ENCODE assay signal across 8 mouse cellular contexts in the genomic region with DNA sequence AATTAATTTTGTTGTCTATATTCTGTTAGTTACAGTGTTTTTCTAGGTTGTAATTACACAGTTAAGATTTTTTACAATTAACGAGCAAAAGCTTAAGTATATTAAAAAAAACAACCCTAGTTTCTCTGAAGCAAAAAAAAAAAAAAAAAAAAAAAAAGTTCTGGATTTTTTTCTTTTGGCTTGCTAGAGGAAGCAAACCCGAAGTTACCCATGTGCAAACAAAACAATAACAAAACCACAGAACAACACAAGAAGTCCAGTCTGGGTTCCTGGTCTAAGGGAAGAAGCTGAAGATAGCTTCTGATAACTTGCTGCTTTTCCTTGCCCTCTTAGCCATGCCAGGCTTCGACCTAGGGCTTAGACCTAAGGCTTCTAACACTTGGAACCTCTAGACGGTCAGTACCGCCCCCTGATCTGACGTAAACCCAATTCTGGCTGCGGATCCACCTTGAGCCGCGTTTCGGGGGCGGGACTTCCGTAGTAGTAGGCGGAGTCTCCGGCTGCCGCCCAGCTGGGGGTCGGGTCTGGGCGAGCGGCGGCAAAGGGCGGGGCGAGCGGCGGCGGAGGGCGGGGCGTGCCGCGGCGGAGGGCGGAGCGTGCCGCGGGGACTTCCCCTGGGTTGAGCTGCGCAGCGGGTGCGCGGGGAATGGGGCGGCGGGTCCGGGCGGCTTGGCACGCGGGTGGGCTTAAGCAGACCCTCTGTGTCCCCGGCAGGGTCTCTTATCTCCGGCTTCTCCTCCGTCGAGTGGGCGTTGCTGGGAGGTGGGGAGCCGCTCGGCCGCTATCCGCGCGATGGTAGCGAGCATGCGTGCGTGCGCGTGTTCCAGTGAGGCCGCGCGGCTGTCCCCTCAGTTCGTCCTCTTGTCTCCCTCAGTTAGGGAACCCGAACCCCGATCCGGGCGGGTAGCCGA. TPM values are rescaled to one million over a fixed set of nuclear protein-coding genes. Genes with fewer than 3 reads are reported as not detected.
DNase-seq lines count a peak whose midpoint lies in the region; ATAC-seq and TF ChIP-seq lines count a peak whose summit lies in the region.

A gene (plus strand): TSS at position 580 of the 911 bp plus-strand sequence.

- in situ Hi-C loops in ES-E14 (cut with MboI; ENCODE audit: low sequenced_read_pairs in 2 of 2, unreplicated experiment in 2 of 2): no loop called here

- no peaks in the 10 kb centered on the region for H3K27me3 ChIP-seq in forebrain, embryonic 15.5 days

- H3K27ac ChIP-seq in ES-E14 (ENCODE audit: insufficient read depth, low read depth, low read length, poor library complexity, severe bottlenecking): no peak within 1 kb of the TSS
- H3K27ac ChIP-seq in forebrain, embryonic 15.5 days (replicated peaks): peak within 1 kb of the TSS; percentile 61

- TF ChIP-seq CTCF in lung, adult 2 months (IDR thresholded peaks at IDR 0.05; ENCODE audit: insufficient read depth, low read length): no peak

- H3K4me3 ChIP-seq in ES-E14 (ENCODE audit: insufficient read depth in 1 of 2, low read depth in 1 of 2, low read length in 2 of 2, poor library complexity in 1 of 2, severe bottlenecking in 1 of 2): peak within 1 kb of the TSS; percentile 70 to 81
- H3K4me3 ChIP-seq in forebrain, embryonic 15.5 days: peak within 1 kb of the TSS; percentile 61
- peak within 1 kb of the TSS; percentile 84 for H3K4me3 ChIP-seq in lung, adult 2 months (replicated peaks; ENCODE audit: extremely low read depth, low read depth, low read length)

- H3K4me2 ChIP-seq in forebrain, embryonic 15.5 days (replicated peaks): peak within 1 kb of the TSS; percentile 66

- peak within 1 kb of the TSS; percentile 85 for H3K9ac ChIP-seq in ES-E14 (ENCODE audit: insufficient read depth, low read depth, low read length, poor library complexity, severe bottlenecking)
- peak within 1 kb of the TSS; percentile 68 for H3K9ac ChIP-seq in forebrain, embryonic 15.5 days (replicated peaks)

- H3K9me3 ChIP-seq in ES-E14 (ENCODE audit: control insufficient read depth, insufficient read depth, low read depth, low read length): no peaks in the 10 kb centered on the region
- no peaks in the 10 kb centered on the region for H3K9me3 ChIP-seq in forebrain, embryonic 15.5 days

- WGBS in forebrain, embryonic 15.5 days: 3% methylated on average over 59 of the region's 68 CpGs
- WGBS in lung, adult 2 months: 2% methylated on average over 68 of the region's 68 CpGs

- peak; percentile 96 for ATAC-seq in forebrain, embryonic 15.5 days (replicated peaks)
- ATAC-seq in neutrophil, adult 5-6 weeks (ENCODE audit: extremely low read depth, insufficient number of reproducible peaks, low FRiP score, poor library complexity, severe bottlenecking): peak; percentile 95

- 0 out of 2 replicates have a peak, but pooled peaks have one; percentile 37 for TF ChIP-seq POLR2A in lung, adult 2 months (IDR thresholded peaks at IDR 0.05; ENCODE audit: borderline replicate concordance, extremely low read depth, low read depth, low read length)

- intact Hi-C loops in heart, postnatal 25 days (cut with DNase I): loop anchor here (5.0 kb wide), 1 partner anchor 801 kb away; no protein-coding TSS in a partner anchor

- peak; percentile 91 for DNase-seq in ES-E14 (ENCODE audit: low read depth, low spot score)
- peak; percentile 92 for DNase-seq in cerebellum, adult 11-12 months
- peak; percentile 82 for DNase-seq in heart, postnatal 25 days (ENCODE audit: low spot score)
- DNase-seq in layer of hippocampus, adult 18-20 months (ENCODE audit: low spot score in 2 of 2): peak; percentile 90 to 94
- DNase-seq in lung, adult 2 months: peak; percentile 96
- peak; percentile 94 to 95 for DNase-seq in thymus, adult 18-20 months

- H3K4me1 ChIP-seq in ES-E14 (ENCODE audit: control insufficient read depth in 2 of 2, insufficient read depth in 2 of 2, low read length in 2 of 2, poor library complexity in 1 of 2): no peaks in the 10 kb centered on the region
- H3K4me1 ChIP-seq in forebrain, embryonic 15.5 days: peaks cover 5% of the 10 kb centered on the region; the same call in 1 of the 2 replicates
- no peaks in the 10 kb centered on the region; the same call in 1 of the 2 replicates for H3K4me1 ChIP-seq in lung, adult 2 months (ENCODE audit: control insufficient read depth, insufficient read depth, low read length)

- no peaks in the 10 kb centered on the region for H3K36me3 ChIP-seq in ES-E14 (ENCODE audit: control insufficient read depth, insufficient read depth, low read length, poor library complexity, severe bottlenecking)
- H3K36me3 ChIP-seq in forebrain, embryonic 15.5 days: no peaks in the 10 kb centered on the region

TF ChIP-seq in ES-E14, 5 proteins besides CTCF, POLR2A, EP300 and RAD21:
- TF ChIP-seq ZNF384 (IDR thresholded peaks at IDR 0.05; ENCODE audit: low read depth, low read length): peak; percentile 76
- TF ChIP-seq MAFK (IDR thresholded peaks at IDR 0.05; ENCODE audit: insufficient read depth, low read depth, low read length): no peak
- TF ChIP-seq HCFC1 (IDR thresholded peaks at IDR 0.05; ENCODE audit: borderline replicate concordance, insufficient read depth, low read length): peak; percentile 48; the same call in 1 of the 2 replicates

RNA-seq across cellular contexts. Expression of the gene that starts here (rescaled TPM):
- 11.4 and 24.1 TPM in 2 replicates for total RNA-seq in ES-E14 (2012; rRNA removed)
- 4.3 and 5.6 TPM in 2 replicates for polyA plus RNA-seq in forebrain, embryonic 15.5 days (2015; fragmentation: Nextera tagmentation; extraction: Ambion mirVana)
- total RNA-seq in heart, postnatal 25 days (2021): 10 to 100 TPM; 21.7 to 26.0 TPM
- 1 to 10 TPM; 6.8 to 8.6 TPM for total RNA-seq in layer of hippocampus, adult 18-20 months (2021)
- 1.5 and 2.4 TPM in 2 replicates for polyA plus RNA-seq in lung, adult 2 months (2012; rRNA removed)
- 11.0 and 11.5 TPM in 2 replicates for total RNA-seq in neutrophil, adult 5-6 weeks (2017)
